Mouse (Mus musculus) granulocyte monocyte progenitor cell, adult 5-6 weeks (primary cell): ENCODE data around the gene Best1. TPM values are rescaled to one million over a fixed set of nuclear protein-coding genes. Genes with fewer than 3 reads are reported as not detected.

ENCODE experiments used
- ATAC-seq: replicated peaks from 2 replicates; pipeline ENCODE4 v1.8.0; 2016; ENCODE audit warnings: mild to moderate bottlenecking, moderate TSS enrichment, inconsistent platforms; ENCODE audit not compliant: poor library complexity, severe bottlenecking
- total RNA-seq, 2 experiments: library from RNA; stranded (forward) in 1 of 2; stranded (reverse) in 1 of 2; fragments of 200-712, 200-1000 nt in 1 of 2; fragments of >200 nt in 1 of 2; fragmentation: Nextera tagmentation in 1 of 2; gene quantifications; 2 replicates each; pipeline ENCODE4 v1.2.3; 2014 to 2017

Best1 gene
- total RNA-seq, 2 experiments from 2014 or later: not detected

- ATAC-seq: peak; percentile 85
These were observed 26.6 kb downstream of the Best1 start for GRCm38 (mm10) chr19:9974853-9975252.

GRCm38 (mm10) chr19:9968081-9968787 is 33.2 kb downstream of the Best1 start:
- ATAC-seq: no peak

- peak; percentile 89 for ATAC-seq
These were observed 35.2 kb downstream of the Best1 start for GRCm38 (mm10) chr19:9966096-9966867.

GRCm38 (mm10) chr19:9964205-9964916 is 37.1 kb downstream of the Best1 start:
- ATAC-seq: no peak

GRCm38 (mm10) chr19:9960769-9961168 is 40.7 kb downstream of the Best1 start:
- no peak for ATAC-seq

- no peak for ATAC-seq
These were observed 43.5 kb downstream of the Best1 start for GRCm38 (mm10) chr19:9957965-9958364.

GRCm38 (mm10) chr19:9956624-9957388 is 44.6 kb downstream of the Best1 start:
- ATAC-seq: no peak

GRCm38 (mm10) chr19:9955438-9955837 is 46.0 kb downstream of the Best1 start:
- no peak for ATAC-seq

- ATAC-seq: peak; percentile 47
These were observed 46.6 kb downstream of the Best1 start for GRCm38 (mm10) chr19:9954811-9955202.

- ATAC-seq: peak; percentile 76
These were observed 47.2 kb downstream of the Best1 start for GRCm38 (mm10) chr19:9954055-9954810.

- ATAC-seq: peak; percentile 40
These were observed 48.5 kb downstream of the Best1 start for GRCm38 (mm10) chr19:9952912-9953311.

GRCm38 (mm10) chr19:9952390-9952789 is 49.0 kb downstream of the Best1 start:
- ATAC-seq: peak; percentile 58

GRCm38 (mm10) chr19:9946986-9947385 is 54.4 kb downstream of the Best1 start:
- ATAC-seq: no peak

GRCm38 (mm10) chr19:9945800-9946564 is 55.5 kb downstream of the Best1 start:
- peak; percentile 48; the same call in 1 of the 2 replicates for ATAC-seq

- peak; percentile 49 for ATAC-seq
These were observed 58.6 kb downstream of the Best1 start for GRCm38 (mm10) chr19:9942539-9943533.

- ATAC-seq: no peak
These were observed 59.6 kb downstream of the Best1 start for GRCm38 (mm10) chr19:9941809-9942208.

- no peak for ATAC-seq
These were observed 60.5 kb downstream of the Best1 start for GRCm38 (mm10) chr19:9940903-9941302.

- no peak for ATAC-seq
These were observed 61.6 kb downstream of the Best1 start for GRCm38 (mm10) chr19:9939841-9940240.
